Mouse (Mus musculus): ENCODE data around the gene Kdm4b.

- no peak for TF ChIP-seq GATA1 (IDR thresholded peaks at IDR 0.05; ENCODE audit: borderline replicate concordance, low read length)
- TF ChIP-seq FLI1 (IDR thresholded peaks at IDR 0.05; ENCODE audit: low read length): no peak
Measured at GRCm38 (mm10) chr17:56420022-56420421, 94.2 kb downstream of the Kdm4b start.
